Mouse (Mus musculus) spleen, postnatal 14 days (tissue): ENCODE data around the gene Ddr2.

ENCODE experiments used
- DNase-seq, 2 experiments: peaks; one replicate each; pipeline ENCODE4 v3.0.0; 2021 to 2022; ENCODE audit warnings: low spot score in 2 of 2

The Ddr2 gene

GRCm38 (mm10) chr1:170110516-170111332 is at the start of gene Ddr2:
Gene Ddr2 (minus strand): TSS chr1:170110762.
- DNase-seq, result no peak

GRCm38 (mm10) chr1:170159707-170160106 is 49.1 kb upstream of the Ddr2 start:
- DNase-seq, result no peak

GRCm38 (mm10) chr1:170155761-170156160 is 45.2 kb upstream of the Ddr2 start:
- no peak for DNase-seq

- no peak for DNase-seq
These were observed 44.7 kb upstream of the Ddr2 start for GRCm38 (mm10) chr1:170155298-170155697.

GRCm38 (mm10) chr1:170153986-170154385 is 43.4 kb upstream of the Ddr2 start:
- DNase-seq, result no peak

- no peak for DNase-seq
These were observed 42.0 kb upstream of the Ddr2 start for GRCm38 (mm10) chr1:170152552-170152951.

- DNase-seq, result no peak
These were observed 40.3 kb upstream of the Ddr2 start for GRCm38 (mm10) chr1:170150870-170151269.

GRCm38 (mm10) chr1:170149756-170150155 is 39.2 kb upstream of the Ddr2 start:
- no peak for DNase-seq

GRCm38 (mm10) chr1:170148536-170148935 is 38.0 kb upstream of the Ddr2 start:
- DNase-seq, result no peak

GRCm38 (mm10) chr1:170147651-170148448 is 37.3 kb upstream of the Ddr2 start:
- peak; percentile 9 to 10 for DNase-seq

- DNase-seq, result no peak
These were observed 35.0 kb upstream of the Ddr2 start for GRCm38 (mm10) chr1:170145606-170146005.

- no peak for DNase-seq
These were observed 31.8 kb upstream of the Ddr2 start for GRCm38 (mm10) chr1:170142256-170142871.

GRCm38 (mm10) chr1:170141626-170142025 is 31.1 kb upstream of the Ddr2 start:
- DNase-seq, result no peak

- peak; percentile 16 to 39 for DNase-seq
These were observed 25.9 kb upstream of the Ddr2 start for GRCm38 (mm10) chr1:170136351-170137009.

GRCm38 (mm10) chr1:170134264-170134663 is 23.7 kb upstream of the Ddr2 start:
- no peak for DNase-seq

GRCm38 (mm10) chr1:170130962-170131361 is 20.4 kb upstream of the Ddr2 start:
- DNase-seq, result no peak

- no peak for DNase-seq
These were observed 14.1 kb upstream of the Ddr2 start for GRCm38 (mm10) chr1:170124644-170125043.

- no peak for DNase-seq
These were observed 3.1 kb upstream of the Ddr2 start for GRCm38 (mm10) chr1:170113616-170114015.

GRCm38 (mm10) chr1:170112261-170112660 is 1.7 kb upstream of the Ddr2 start:
- no peak for DNase-seq

GRCm38 (mm10) chr1:170111651-170112226 is 1.2 kb upstream of the Ddr2 start:
- no peak for DNase-seq

GRCm38 (mm10) chr1:170109776-170110515 is 616 bp downstream of the Ddr2 start:
- no peak for DNase-seq
